Mouse (Mus musculus) fibroblast of lung, adult 2 months (primary cell): Measurements from ENCODE around the gene Dph5.
"Not testable (repeated sequence)": the region's sequence is repeated elsewhere in the genome, so short reads cannot be mapped to it uniquely, and the experiment has no call there.

ENCODE experiments used
- DNase-seq: peaks from one replicate; pipeline ENCODE4 v3.0.0-alpha.2; 2011; ENCODE audit warnings: low read depth

The Dph5 gene

GRCm38 (mm10) chr3:115887427-115888309, at the start of gene Dph5:
Dph5 (plus strand) TSS chr3:115887837.
- peak; percentile 81 for DNase-seq

- DNase-seq: no peak
Measured at GRCm38 (mm10) chr3:115844566-115844965, 43.1 kb upstream of the Dph5 start.

- no peak for DNase-seq
Measured at GRCm38 (mm10) chr3:115845032-115845618, 42.5 kb upstream of the Dph5 start.

DNA sequence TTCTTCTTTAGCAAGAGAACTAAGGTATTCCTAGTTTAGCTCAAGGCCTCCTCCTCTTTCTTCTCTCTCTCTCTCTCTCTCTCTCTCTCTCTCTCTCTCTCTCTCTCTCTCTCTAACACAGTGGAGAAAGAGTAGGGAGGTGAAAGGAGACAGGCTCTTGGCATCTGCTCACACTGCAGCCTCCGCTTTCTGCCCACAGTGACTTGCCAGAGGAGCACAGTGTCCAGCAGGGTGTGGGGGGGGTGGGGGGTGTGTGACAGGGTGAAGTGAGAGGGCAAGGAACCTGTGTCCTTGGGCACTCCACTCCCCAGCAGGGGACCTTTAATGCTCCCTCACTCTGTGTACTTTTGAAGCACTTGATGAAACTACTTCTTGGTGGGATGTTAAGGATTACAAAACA, 41.9 kb upstream of the Dph5 start:
- no peak for DNase-seq

- DNase-seq: no peak
Measured at GRCm38 (mm10) chr3:115846153-115846552, 41.5 kb upstream of the Dph5 start.

DNA sequence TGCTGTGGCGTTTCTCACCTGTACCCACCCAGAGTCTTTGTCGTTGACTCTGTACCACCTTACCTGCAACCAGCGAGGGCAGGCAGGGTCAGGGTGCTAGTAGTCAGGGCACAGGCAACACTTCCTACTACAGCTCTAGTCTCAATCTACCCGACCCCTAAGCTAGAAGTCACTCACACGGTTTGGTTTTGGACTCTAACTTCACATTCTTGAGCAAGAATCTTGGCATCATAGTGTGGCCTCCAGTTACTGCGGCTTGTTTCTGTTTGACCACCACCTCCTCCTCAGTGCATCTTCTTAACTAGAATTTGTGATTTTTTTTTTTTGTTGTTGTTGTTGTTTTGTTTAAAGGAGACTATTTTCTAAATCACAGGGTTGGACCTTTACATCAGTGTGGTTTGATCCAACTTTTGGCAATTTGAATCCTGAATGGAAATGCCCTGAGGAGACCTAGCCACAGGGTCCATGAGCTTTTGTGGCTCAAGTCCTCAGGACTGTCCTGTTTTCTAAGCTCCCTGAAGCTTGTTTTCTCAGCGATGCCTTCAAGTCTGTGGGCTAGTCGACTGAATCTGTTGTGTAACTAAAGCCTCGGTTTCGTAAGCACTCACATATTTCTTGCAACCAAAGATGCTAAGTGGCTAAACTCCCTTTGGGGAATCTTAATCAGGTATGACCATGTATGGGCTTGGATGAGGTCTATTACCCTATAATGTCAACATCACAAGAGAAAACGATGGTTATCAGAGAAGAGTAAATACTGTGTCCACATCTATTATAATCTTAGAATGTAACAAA, 38.8 kb upstream of the Dph5 start:
- no peak for DNase-seq

DNA sequence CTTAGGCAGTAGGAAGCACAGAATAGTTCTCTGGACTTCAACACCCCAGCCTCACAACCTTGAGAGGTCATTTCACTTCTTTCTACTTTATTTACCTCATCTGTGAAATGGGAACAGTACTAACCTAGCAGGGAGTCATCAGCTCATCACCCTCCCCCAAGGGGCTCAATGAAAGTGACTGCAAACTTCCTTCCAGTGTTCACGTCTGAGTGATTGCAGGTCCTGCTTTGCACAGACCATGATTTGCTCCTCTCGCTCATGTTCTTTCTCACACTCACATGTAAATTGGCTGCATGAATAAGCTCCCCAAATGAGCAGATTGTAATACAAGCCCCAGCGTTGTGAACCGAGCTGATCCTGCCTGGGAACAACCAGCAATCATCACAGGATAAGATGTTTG, 36.7 kb upstream of the Dph5 start:
- DNase-seq: no peak

DNA sequence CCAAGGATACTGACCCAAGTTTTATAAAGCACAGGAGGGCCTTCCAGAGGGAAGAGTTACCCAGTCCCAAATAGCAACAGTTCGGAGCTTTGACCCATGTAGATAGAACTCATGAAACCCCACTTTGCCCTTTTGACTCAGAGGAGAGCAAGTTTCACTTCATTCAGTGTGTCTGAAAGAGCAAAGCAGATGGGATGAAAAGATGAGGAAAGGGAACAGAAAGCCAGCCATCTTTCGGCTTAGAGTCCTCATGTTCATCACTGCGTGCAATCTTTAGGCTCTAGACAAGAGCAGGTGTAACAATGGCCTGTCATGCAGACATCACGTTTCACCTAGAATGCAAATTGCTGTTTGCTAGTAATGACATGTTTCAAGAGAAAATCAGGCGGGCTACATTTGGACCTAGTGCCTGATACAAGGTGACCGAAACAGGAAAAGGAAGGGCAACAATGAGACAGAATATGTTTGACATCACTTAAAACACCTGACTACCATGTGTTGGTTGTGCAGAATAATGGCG, 32.9 kb upstream of the Dph5 start:
- DNase-seq: no peak

GRCm38 (mm10) chr3:115855576-115855975, 32.1 kb upstream of the Dph5 start:
- DNase-seq: no peak

DNA sequence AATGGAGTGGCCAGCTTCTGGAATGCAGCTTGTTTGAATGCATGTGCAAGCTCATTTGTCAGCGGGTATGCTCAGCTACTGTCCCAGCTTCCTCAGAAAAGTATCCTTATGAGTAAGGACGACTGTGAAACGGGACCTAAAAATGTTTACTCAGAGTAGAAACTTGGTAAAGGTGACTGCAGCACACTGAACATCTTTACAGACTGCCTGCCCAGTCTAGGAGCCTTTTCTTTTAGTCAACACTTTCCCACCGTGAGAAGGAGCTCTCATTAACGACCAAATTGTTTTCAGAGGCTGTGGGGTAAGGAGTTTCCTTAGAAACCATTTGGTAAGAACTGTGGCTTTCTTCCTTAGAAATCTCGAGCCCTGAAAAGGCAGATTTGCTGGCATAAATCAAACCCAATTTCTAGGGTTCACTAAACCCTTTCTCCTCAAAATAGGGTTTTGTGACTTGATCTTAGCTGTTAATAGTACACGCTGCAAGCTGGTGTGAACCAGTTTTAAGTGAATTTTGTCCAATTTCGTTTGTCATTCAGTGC, 31.1 kb upstream of the Dph5 start:
- no peak for DNase-seq

GRCm38 (mm10) chr3:115857436-115857835, 30.2 kb upstream of the Dph5 start:
- DNase-seq: no peak

DNA sequence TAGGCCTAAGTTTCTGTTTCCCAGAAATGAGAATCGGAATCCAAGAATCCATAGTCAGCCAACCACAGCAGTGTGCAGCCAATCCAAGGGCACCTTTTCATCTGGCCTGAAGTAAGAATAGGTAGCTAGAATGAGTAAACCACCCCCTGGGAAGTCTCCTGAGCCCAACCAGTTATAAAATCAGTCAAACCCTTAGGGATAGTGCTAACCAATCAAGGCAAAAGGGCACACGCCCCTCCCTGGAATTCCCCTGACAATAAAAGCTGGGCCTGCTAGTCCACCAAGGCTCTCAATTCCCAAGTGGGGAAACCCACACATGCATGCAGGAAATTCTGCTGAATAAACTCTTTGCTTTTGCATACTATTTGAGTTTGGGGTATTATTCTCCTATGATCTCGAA, 28.8 kb upstream of the Dph5 start:
- DNase-seq: no peak

DNA sequence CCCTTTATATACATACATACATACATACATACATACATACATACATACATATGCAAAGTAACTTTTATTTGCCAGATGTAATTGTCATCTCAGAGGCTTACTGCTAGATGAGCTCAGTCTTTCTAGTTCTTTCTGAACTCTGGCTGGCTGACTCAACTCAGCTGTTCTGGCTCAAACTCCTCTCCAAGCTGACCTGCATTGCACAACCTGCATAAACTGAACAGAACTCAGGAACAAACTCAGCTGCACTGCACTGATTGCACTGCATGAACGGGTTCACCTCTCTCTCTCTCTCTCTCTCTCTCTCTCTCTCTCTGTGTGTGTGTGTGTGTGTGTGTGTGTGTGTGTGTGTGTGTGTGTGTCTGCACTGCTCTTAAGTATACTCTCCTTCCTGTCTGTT, 26.9 kb upstream of the Dph5 start:
- not testable (repeated sequence) for DNase-seq

DNA sequence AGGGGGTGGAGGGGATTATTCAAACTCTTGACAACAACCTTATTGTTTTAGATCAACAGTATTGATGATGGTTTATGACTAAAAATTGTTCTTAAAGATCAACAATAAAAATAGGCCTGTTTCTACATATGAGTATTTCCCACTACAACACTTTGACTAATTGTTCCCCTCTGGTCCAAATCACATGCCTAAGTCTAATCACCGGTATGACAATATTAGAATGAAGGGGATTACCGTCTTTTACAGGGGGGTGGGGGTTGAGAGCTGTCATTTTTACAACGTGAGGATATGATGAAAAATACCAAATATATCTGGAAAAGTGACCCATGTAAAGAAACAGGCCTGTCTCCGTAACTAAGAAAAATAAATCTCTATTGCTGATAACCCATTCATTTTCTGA, 24.1 kb upstream of the Dph5 start:
- no peak for DNase-seq

GRCm38 (mm10) chr3:115867150-115867549, 20.5 kb upstream of the Dph5 start:
- no peak for DNase-seq

- DNase-seq: no peak
Measured at GRCm38 (mm10) chr3:115867901-115868300, 19.7 kb upstream of the Dph5 start.

GRCm38 (mm10) chr3:115869360-115869759, 18.3 kb upstream of the Dph5 start:
- no peak for DNase-seq

GRCm38 (mm10) chr3:115875551-115875950, 12.1 kb upstream of the Dph5 start:
- DNase-seq: no peak

- no peak for DNase-seq
Measured at GRCm38 (mm10) chr3:115877133-115877532, 10.5 kb upstream of the Dph5 start.

GRCm38 (mm10) chr3:115884086-115884485, 3.6 kb upstream of the Dph5 start:
- DNase-seq: no peak

DNA sequence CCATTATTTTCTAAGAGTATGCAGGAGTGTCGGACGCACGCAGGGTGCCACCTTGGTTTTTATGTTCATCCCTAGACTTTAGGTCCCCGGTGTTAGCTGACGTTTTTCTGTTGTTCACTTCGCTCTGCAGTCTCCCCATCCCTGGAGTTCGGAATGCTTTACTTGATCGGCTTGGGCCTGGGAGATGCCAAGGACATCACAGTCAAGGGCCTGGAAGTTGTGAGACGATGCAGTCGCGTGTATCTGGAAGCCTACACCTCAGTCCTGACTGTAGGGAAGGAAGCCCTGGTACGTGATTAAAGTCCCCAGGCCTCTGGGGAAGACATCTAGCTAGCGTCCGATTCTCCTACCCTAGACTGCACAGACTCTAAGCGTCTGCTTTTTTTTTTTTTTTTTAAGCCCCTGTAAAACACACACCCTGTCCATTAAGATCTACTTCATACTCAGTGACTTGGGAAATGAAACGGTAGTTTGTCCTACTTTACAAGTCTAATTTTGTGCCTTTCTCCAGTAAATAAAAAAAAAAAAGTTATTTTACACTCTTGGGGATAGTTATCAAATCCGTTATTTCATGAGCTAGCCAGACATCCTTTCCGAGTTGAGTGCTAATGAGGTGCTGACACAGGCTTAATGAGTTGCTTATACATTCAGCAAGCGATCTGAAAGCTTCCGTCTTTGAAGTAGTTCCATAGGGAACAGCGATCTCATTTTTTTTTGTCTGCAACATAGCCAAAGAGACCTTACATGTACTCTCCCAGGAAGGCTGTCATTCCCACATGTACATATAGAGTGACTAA, 871 bp downstream of the Dph5 start:
- DNase-seq: no peak
